Mouse (Mus musculus) cerebellum, adult 8-10 months (tissue): Measurements from ENCODE around the gene Metap1.
A peak's percentile ranks its signal among the peaks of the same experiment; 100 is the strongest.

Experiments
- DNase-seq: peaks from one replicate; pipeline ENCODE4 v3.0.0; 2022

Gene Metap1

GRCm38 (mm10) chr3:138448077-138448860 is 41.0 kb downstream of the Metap1 start:
- DNase-seq = no peak

DNA sequence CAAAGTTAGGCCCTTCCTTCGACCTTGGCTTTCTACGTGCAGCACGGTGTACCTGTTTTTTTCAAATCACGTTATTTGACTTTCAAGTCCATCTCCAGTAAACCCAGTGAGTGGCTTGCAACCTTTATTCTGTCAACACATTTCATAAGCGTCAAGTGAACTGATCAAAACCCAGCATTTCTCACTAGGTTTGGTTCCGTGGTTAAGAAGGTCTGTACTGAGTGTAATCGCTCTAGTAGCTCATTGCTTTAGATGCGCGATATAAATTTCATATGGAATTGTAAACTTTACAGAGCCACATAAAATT is 45.9 kb downstream of the Metap1 start:
- no peak for DNase-seq

DNA sequence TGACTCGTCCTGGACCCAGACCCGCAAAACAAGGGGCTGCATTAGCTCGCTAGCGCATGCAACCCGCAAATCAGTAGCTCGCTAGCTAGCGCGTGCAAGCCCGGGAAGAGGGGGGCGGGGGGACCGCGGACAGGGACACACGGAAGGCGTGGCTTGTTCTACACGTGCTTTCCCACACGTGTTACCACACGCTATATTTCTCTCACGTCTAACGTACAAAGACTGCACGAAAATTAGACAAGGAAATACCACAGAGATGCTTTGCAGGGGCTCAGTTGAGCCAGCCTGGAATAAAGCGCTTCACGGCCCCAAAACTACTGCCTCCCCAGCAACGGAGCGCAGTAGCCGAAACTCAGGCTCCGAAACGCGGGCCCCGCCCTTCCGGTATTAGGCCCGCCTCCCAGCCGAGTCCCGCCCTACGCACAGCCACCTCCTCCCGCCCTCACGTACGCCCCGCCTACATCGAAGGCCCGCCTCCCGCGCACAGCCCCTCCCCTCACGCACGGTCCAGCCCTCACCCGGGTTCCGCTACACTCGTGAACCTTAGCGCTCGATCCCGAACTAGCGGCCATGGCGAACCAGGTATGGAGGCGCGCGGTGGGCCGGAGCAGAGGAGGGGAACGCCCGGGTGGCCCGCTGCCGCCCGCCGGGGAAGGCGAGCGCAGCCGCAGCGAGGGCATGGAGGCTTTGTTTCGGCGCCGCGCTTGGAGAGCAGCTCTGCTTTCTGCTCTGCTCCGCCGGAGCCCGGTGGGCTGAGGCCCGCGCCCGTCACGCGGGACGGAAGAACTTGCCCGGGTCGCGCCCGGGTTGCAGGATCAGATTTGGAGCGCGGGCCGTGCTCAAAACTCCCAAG is 46.5 kb downstream of the Metap1 start, which contains the start of gene Adh5:
Gene Adh5, plus strand, starts transcription at position 482 of the 853 bp plus-strand sequence.
- DNase-seq = peak; percentile 90

DNA sequence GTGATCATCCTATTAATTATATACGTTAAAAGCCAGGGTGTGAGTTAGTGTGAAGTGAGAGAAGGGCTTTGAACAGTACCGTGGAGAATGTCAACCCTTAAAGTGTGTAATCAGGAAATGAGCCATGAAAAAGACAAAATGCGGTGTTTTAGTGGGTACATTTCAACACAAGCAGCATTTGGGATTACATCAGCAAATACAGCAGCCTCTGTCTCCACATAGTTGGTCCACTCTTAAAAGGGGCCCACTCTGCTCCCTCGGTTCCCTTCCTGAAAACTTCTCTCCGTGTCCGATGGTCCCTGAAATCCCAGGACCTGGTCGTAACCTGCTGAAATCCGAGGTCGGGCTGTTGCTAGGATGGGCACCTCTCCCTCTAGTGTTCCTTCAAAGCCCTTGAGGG is 47.1 kb downstream of the Metap1 start:
- DNase-seq = no peak

DNA sequence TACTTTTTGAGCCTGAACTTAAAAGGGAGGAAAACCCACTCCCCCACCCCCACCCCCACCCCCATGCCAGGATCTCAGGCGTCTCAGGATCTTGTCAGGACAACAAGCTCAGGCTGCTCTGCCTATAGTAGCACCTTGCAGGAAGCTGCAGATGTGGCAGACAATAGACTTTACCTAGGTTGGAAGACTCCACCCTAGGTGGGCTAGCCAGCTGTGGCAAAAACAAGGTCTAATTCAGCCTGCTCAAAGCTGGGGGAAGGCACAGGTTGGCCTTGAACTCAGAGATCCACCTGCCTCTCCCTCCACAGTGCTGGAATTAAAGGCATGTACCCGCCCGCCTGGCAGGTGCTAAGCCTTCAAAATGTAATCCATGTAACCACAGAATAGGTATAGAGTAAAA is 50.6 kb downstream of the Metap1 start:
- DNase-seq = no peak

DNA sequence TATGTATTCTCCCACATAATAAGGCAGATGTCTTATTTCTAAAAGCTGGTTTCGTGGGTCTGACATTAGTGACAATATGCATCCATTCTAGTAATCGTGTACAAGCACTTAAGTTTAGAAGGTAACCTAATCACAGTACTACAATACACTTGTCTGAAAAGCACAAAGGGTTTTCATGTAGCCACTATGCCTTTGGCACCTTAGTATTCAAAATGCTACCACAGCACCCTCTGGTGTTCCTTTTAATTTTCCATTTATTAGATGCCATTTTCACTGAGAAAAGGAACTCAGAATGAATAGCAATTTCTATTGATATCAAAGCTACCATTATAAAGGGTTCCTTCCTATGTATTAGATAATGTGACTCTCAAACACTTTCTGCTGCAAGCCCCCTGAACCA is 57.5 kb downstream of the Metap1 start:
- no peak for DNase-seq

DNA sequence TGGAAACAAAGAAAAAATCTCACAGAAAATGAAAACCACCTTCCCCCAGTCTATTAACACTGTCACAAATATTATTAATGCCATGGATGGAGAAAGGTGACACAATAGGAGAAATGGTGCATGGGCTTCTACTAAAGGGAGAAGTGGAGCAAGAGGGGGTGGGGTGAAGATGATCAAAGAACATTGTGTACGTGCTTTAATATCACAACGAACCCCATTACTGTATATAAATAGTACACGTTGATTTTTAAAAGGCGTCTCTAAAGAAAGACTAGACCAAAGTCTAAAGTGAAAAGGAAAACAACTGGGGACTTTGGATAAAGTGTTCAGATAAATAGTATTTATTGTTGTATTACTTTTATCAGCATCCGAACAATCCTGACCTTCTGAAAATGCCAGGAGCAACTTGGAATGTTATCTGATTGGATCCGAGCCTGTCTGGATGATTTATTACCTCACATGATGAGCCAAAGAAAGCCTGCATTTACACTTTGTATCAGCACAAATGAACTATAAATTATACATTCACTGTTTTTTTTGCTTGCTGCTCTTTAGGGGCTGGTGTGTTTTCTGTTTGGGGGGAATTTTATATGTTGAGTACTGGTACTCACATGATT is 58.8 kb downstream of the Metap1 start:
- no peak for DNase-seq

DNA sequence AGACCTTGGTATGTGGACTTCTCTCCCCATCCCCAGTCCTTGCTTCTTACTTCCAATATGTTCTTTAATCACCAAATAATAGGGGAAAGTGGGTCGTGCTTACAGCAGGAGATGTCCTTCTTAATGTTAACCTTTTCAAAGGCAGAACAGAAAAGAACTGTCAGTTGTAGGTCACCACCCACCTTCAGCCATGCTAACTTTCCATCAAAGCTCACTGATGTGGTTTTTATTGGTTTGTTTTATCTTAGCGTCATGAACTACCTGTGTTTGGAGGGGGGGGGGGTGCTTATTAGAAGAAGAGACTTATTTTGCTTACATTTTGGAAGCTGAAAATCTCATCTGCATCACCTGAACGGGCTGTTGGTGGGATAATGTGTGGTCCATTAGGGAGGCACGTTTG is 65.1 kb downstream of the Metap1 start:
- DNase-seq = no peak

DNA sequence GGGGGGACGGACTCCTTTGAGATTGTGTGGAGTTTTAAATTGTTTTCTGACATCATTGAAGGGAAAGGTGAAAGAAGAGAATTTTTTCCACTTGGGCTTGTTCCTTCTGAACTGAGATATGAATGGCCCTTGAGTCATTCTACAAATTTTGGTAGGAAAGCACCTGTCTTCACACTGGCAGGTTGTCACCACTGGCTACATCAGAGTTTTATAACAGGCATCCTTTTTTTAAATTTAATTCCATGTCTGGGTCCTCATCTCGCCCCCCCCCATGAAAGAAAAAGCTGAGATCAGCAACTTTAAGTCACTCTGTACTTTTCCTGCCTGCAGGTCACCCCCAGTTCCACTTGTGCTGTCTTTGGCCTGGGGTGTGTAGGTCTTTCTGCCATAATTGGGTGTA is 65.7 kb downstream of the Metap1 start:
- no peak for DNase-seq

DNA sequence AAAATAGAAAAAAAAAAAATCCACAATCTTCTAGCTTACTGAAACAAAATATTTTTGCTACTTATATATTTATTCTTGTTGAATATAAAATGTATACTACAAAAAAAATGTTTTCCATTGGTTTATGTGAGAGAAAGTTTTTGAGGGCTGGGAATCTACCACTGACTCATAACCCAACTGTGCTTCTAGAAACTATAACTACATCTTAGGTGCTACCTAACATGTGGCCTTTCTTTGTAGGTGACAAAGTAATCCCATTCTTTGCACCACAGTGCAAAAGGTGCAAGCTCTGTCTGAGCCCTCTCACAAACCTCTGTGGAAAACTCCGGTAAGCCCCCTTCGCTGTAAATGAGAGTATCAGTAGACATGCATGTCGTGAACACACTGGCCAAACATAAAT is 68.9 kb downstream of the Metap1 start:
- DNase-seq = no peak

DNA sequence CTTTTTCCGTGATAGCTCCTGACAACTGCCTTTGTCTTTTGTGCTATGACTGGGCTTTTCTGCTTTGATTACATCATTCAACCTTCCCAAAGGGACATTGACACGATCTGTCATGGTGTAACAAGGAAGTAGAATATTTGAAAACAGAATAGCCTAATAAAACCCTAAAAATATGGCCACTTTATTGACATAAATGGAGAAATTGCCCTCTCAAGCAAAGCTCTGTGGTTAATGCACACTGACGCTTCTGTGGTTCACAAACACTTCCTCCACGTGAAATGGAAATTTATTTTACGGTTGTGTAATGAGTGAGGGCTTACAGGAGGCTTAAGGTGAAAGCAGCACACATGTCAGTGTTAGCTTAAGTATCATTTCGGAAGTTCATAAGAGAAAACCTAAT is 69.9 kb downstream of the Metap1 start:
- no peak for DNase-seq

DNA sequence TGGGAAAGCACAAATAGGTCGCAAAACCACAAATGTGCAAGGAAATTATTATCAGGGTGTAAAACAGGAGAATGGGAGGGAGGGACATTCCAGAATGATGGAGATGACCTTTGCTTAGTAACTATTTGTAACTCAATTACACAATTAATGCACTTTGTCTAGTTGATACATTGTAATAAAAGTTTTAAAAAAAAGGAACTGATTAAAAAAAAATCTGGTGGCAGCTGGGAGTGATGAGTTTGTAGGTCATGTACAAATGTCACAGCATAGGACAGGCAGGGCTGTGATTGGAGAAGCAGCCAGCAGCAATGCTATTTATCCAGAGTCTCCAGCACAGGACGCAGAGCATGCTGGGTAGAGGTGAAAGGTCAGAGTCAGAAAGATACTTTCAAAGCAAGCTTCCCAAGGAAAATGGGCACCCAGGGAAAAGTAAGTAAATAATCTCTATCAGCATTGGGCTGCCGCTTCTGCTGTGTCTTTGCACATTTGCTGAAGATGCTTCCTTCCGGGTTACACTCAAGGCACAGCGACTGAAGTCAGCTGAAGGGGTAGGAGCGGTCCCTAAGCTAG is 74.1 kb downstream of the Metap1 start, which contains the start of gene Adh4:
Gene Adh4, plus strand, starts transcription at position 346 of the 570 bp plus-strand sequence.
- DNase-seq = no peak

- DNase-seq = no peak
Observed at GRCm38 (mm10) chr3:138410211-138410610, 79.1 kb downstream of the Metap1 start.

- DNase-seq = no peak
Observed at GRCm38 (mm10) chr3:138409585-138409984, 79.7 kb downstream of the Metap1 start.
